Mouse (Mus musculus): ENCODE measurements at regions not wholly inside any gene's neighbourhood (a gene's known extent, or its start where the extent isn't known, plus 50 kb on each side); places are given as distances from the start of the nearest gene placed in this dataset.

GRCm38 (mm10) chr14:114001377-114001776, 687.0 kb downstream of the Tpm3-rs7 start:
- POLR2A ChIA-PET = no interaction called here
- CTCF ChIA-PET = no interaction called here

DNA sequence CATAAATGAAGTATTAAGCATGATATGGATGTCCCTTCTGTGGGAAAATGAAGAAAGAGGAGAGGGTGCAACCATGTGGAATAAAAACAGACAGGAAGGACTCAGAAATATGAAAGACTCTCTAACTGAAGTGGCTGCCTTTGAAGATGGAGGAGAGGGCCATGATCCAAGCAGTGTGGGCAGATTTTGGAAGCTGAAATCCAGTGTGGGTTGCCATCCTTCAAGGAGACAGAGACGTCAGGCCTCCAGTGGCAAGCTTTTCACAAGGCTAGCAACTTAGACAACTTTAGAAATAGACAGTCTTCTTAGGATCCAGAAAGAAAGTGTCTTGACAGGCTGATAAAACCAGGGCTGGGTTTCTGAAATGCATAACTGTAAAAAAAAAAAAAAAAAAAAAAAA, 688.0 kb downstream of the Tpm3-rs7 start:
- ChIA-PET CTCF (no interaction called here), POLR2A (no interaction called here)

DNA sequence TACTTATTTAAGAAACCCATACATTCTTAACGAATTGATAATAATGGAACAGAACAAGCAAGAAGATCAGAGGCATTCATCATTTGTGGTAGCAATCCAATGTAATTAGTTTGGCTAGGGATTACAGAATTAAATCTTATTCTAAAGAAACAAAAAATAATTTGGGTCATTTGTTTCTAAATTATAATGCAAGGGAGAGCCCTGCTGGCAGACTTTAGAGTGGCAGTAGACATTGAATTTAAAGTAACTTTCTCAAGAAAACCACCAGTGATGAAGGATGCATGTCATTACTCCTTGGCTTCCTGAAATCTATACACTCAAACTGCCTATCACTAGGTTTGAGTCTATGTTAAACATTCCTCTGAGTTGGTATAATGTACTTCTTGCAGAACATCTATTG, 722.7 kb downstream of the Tpm3-rs7 start:
- POLR2A ChIA-PET = no interaction called here
- CTCF ChIA-PET = no interaction called here

DNA sequence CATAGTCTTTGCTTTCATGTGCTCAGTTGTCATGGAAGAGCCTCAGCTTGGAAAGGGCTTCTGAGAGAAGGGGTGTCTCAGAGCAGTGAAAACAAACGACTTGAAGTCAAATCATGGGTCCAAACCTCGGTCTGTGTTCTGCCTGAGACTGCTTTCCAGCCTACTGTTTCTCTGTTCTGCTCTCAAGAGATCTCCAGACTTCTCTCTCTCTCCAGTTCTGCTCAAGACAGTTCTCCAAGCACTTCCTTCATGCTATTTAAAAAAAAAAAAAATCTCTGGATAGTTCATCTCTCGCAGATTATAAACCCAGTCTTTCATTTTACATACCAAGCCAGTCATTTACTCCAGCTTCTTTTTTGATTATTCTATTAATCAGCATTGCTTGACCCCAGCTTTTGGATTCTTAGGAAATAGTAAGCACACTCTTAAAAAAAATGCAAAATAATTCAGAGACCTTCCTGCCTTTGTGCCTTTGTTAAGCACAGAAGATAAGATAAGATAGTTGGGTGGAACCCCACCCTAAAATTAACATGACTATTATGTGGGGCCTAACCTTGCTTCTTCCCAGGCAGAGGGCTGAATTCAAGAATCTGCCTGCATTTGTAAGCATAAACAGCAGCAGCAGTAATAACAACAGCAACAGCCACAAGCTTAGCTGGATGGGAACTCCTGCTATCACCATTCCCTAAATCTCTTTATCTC, 724.4 kb downstream of the Tpm3-rs7 start:
- CTCF ChIA-PET = no interaction called here
- POLR2A ChIA-PET = interaction anchor here in 1 of 4 experiments (0.6 kb wide), 1 partner anchor 9 kb away, joined by 3 read pairs; no protein-coding TSS in a partner anchor

GRCm38 (mm10) chr14:114053558-114054235, 739.3 kb downstream of the Tpm3-rs7 start:
- ChIA-PET CTCF (no interaction called here), POLR2A (interaction anchor here in 1 of 4 experiments (0.5 kb wide), 1 partner anchor 41 kb away, joined by 3 read pairs; no protein-coding TSS in a partner anchor)

- ChIA-PET POLR2A (no interaction called here), CTCF (no interaction called here)
Measured at GRCm38 (mm10) chr14:114061347-114061746, 746.9 kb downstream of the Tpm3-rs7 start.

GRCm38 (mm10) chr14:114062582-114062981, 748.2 kb downstream of the Tpm3-rs7 start:
- POLR2A ChIA-PET = interaction anchor here in 1 of 4 experiments (0.7 kb wide), 1 partner anchor 718 kb away, joined by 3 read pairs; no protein-coding TSS in a partner anchor
- CTCF ChIA-PET = no interaction called here

- ChIA-PET POLR2A (no interaction called here), CTCF (no interaction called here)
Measured at GRCm38 (mm10) chr14:114073236-114073635, 758.8 kb downstream of the Tpm3-rs7 start.

GRCm38 (mm10) chr14:114074011-114074410, 759.6 kb downstream of the Tpm3-rs7 start:
- POLR2A ChIA-PET = no interaction called here
- CTCF ChIA-PET = no interaction called here

DNA sequence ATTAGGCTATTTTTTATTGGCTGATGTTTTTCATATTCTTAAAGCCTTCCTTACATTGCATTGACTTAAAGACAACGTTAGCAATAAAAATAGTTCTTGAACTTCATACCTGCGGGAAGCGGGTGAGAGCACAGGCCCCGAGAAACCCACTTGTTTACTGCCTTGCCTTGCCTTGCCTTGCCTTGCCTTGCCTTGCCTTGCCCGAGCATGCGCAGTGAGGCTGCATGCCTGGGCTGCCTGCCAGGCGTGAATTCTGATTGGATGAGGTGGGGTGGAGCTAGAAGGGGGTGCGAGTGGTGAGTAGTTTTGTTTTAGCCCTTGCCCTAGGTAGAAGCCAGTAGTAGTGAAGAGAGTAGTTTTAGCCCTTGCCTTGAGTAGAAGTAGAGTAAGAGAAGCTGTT, 792.4 kb downstream of the Tpm3-rs7 start:
- ChIA-PET CTCF (interaction anchor here in 1 of 4 experiments (1.0 kb wide), 1 partner anchor 459 kb away, joined by 3 read pairs; no protein-coding TSS in a partner anchor), POLR2A (no interaction called here)

DNA sequence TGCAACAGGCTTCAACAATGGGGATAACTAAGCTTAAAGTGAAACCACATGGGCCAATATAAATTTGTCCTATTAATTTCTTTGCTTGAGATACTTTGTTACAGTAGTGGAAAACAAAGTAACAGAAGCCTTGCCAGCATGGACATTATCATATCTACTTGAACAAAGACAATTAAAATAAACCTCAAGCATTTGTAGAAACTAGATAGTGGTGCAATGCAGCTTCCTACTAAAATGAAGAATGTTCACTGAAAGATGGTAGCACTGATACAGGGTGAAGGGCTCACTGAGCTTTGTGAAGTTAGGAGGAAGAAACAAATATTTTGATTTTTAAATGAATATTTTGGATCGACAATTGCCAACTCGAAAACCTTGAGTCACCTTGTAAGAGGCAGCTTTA, 814.1 kb downstream of the Tpm3-rs7 start:
- CTCF ChIA-PET = no interaction called here
- POLR2A ChIA-PET = no interaction called here

- ChIA-PET CTCF (no interaction called here), POLR2A (no interaction called here)
Measured at GRCm38 (mm10) chr14:114166005-114166404, 851.6 kb downstream of the Tpm3-rs7 start.

DNA sequence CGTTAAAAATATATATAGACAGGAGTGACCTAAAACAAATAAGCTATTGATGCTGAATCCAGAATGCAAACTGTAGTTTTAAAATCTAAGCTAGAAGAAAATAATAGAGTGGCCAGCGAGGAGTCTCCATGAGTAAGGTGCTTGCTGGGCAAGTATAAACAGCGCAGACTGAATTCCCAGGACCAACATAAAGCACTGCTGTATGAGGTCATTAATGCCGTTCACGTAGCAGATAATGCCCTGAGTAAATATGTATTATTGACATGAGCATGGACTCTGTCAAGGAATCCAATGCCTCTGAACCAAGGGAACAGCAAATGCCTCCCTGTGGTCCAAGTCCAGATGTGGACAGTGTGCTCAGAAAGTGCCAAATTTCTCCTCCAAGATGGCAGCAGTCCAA, 876.4 kb upstream of the Gpc5 start:
- ChIA-PET CTCF (interaction anchor here in 1 of 4 experiments (0.6 kb wide), 1 partner anchor 248 kb away, joined by 3 read pairs; no protein-coding TSS in a partner anchor), POLR2A (interaction anchor here in 1 of 4 experiments (0.6 kb wide), 1 partner anchor 155 kb away, joined by 4 read pairs; no protein-coding TSS in a partner anchor)

- ChIA-PET POLR2A (no interaction called here), CTCF (no interaction called here)
Measured at GRCm38 (mm10) chr14:114220868-114221267, 871.1 kb upstream of the Gpc5 start.

- ChIA-PET POLR2A (no interaction called here), CTCF (no interaction called here)
Measured at GRCm38 (mm10) chr14:114230711-114231110, 861.3 kb upstream of the Gpc5 start.

DNA sequence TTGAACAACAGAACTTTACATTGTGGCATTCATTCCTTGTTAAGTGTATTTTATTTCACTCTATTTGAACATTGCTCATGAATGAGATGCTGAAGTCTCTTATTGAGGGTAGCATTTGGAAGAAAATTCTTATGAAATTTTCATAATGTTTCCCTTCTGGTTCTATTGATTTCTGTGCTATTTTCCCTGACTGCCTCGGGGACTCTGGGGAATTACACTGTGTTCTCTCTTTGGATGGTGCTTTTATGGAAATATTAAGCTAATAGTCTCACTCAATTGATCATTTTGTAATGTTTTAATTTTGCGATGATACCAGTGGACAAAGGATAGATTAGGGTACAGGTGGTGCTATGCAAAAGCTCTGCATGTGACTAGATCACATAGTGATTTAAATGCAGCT, 837.0 kb upstream of the Gpc5 start:
- CTCF ChIA-PET = no interaction called here
- POLR2A ChIA-PET = no interaction called here

DNA sequence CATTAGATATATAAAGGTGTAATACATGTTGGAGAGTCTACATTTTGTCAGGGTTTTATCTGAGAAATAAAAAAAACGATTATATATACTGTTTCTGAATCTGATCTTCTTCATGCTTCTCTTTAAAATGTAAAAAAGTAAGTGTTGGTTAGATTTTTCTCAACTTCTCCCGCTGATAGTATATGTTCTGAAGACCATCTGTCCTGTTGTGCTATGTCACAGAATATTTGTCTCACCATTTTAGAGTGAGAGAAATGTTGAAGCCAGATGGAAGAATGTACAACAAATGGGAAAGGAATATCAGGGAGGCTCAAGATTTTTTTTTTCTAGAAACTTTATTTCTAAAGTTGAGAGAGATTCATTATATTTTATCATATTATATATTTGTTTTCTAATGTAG, 830.4 kb upstream of the Gpc5 start:
- POLR2A ChIA-PET = no interaction called here
- CTCF ChIA-PET = no interaction called here

DNA sequence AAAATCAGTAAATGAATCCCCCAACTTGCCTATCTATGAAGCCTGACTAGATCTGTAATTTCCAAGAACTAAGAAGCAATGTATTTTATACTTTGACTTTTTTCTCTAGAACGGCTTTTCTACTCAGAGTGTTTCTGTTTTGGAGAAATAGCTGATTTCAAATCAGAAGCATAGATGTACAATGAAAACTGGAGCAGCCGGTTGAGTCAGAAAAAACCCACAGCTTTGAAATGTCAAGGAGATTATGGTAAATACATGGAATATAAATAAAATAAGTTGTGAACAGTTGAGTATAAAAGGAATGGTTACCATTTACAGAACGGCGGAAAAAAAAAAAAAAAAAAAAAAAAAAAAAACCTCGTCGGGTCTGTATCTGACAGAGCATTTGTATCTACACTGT, 791.4 kb upstream of the Gpc5 start:
- POLR2A ChIA-PET = interaction anchor here in 1 of 4 experiments (0.6 kb wide), 1 partner anchor 1031 kb away, joined by 4 read pairs; no protein-coding TSS in a partner anchor
- CTCF ChIA-PET = no interaction called here

GRCm38 (mm10) chr14:114307479-114307878, 784.5 kb upstream of the Gpc5 start:
- ChIA-PET POLR2A (no interaction called here), CTCF (no interaction called here)

GRCm38 (mm10) chr14:114332662-114333061, 759.4 kb upstream of the Gpc5 start:
- ChIA-PET CTCF (no interaction called here), POLR2A (no interaction called here)

DNA sequence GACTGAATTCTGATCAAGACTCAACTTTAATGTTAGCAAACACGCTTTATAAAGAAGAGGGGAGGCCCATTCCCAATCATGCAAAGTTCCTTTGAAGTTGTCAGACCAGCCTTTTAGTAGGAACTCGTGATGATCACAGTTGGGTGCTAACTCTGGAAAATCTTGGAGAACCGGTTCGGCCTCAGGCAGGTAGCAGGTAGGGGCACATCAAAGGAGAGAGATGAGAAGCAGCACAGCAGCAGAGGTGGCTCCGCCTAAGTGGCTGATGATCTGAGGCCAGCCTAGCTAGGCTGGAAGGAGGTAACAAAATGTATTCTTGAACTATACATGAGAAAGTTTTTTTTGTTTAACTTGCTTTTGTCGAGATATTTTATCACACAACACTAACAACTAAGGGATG, 742.7 kb upstream of the Gpc5 start:
- POLR2A ChIA-PET = no interaction called here
- CTCF ChIA-PET = no interaction called here

Data from embryonic stem cell, embryonic (primary cell).